Mouse (Mus musculus) thymus, adult 18-20 months (tissue): ENCODE results near the gene Ahctf1.

Source experiments
- DNase-seq, 2 experiments: peaks; one replicate each; pipeline ENCODE4 v3.0.0; 2022; ENCODE audit warnings: mixed read lengths in 2 of 2

The Ahctf1 gene

DNA sequence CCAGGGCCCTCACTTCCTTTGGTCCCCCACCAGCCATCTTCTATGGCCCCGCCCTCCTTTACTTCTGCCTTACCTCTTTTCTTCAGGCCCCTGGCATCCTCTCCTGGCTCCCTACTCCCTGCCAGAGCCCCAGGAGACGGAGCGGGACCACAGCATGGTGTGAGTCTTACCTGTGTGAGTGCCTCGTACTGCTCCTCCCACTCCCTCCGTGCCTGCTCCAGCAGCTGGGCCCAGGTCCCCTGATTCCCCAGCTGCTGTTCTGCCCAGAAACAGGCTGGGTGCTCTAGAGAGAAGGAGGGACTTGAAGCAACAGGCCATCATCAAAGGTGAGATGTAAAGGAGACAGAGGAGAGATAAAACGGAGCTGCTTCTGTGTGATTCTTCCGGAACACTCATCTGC, 90.8 kb downstream of the Ahctf1 start:
- DNase-seq = no peak

DNA sequence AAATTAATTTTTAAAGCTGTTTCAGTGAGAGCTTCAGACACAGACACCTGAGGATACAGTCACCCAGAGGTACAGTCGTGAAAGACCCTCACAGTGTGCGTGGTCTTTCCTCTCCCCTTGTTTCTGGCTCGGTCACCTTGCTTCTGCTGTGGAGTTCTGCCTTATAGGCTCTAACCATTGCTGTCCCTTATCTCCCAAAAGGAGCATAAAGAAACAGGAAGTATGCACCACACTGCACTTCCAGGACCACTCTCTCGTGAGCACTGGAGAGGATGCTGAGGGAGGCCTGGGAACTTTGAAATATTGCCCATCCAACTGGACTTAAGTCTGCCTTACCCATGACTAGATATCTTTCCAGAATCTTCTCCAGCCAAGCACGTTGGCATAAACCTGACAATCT, 92.7 kb downstream of the Ahctf1 start:
- no peak for DNase-seq

DNA sequence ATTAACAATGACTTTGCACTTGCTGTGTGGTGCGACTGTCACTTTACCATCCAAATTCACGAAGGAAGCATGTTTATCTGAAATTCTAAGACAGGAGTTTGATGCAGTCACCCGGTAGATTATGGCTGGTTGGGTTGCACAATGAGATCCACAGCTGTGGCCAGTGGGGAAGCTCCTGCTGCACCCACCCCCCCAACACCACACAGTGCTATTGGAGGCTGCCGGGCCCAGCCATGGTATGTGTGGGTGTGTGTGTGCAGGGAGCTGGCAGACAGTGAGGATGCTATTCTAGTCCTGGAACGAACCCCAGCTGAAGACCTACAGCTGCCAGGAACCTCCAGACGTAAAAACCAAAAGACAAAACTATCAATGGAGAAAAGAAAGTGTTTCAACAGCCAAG, 94.1 kb downstream of the Ahctf1 start:
- DNase-seq = no peak

DNA sequence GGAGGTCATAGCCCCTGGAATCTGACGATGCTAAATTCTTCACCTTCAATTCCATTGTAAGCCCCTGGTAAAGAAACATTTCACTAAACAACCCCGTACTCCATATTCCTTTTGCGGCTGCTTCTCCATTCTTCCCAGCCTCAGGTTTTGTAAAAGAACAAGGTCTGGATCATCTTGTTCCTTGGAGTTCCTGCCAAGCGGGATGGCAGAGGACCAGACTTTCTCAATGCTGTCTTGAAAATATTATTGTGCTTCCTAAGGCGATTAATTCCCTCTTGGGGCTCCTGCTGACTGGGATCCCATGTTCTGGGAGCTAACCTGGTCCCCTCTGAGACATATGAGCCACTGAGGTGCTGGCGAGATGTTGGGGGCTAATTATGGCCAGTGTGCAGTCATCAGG, 98.3 kb downstream of the Ahctf1 start:
- no peak for DNase-seq

DNA sequence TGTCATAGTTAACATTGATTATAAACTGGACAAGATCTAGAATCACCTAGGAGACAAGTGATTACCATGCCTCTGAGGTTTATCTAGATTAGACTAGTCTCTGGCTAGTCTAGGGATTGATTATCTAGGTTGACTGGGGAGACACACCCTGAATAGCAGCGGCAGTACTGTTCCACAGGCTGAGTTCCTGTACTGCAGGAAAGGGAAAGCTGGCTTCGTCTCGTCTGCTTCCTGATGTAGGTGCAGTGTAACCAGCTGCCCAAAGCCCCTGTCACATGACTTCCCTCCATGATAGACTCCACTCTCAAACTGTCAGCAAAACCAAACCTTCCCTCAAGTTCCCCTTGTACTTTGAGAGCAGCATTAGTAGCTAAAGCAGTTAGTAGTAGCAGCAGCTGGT, 99.3 kb downstream of the Ahctf1 start:
- no peak for DNase-seq
